Mouse (Mus musculus) MEL-GATA-1-ER (cell line): ENCODE data around the gene Tmem242.
A peak's percentile ranks its signal among the peaks of the same experiment; 100 is the strongest.

Experiments
- DNase-seq: peaks from one replicate; pipeline ENCODE4 v3.0.0-alpha.2; 2012; ENCODE audit warnings: low read depth; ENCODE audit errors: extremely low read depth

Gene Tmem242

DNA sequence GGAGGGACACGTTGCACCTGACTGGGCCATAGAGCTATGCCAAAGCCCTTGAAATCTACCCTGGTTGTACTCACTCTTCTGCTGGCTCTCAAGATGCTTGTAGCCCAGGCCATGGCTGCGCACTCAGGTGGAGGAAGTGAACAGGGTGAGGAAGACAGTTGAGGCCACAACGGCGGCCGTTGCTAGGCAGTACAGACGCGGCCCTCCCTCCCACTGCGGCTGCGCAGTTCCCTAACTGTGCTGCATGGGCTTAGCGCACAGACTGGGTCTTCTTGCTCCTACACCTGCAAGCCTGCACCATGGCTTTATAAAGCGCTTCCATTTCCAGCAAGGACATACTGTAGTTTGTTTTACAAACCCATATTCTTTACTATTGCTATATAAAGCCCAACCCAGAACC, 21.5 kb downstream of the Tmem242 start, which contains the start of gene Ldhal6b:
TSS of gene Ldhal6b (minus strand) at position 223 of the 400 bp plus-strand sequence.
- DNase-seq: no peak

DNA sequence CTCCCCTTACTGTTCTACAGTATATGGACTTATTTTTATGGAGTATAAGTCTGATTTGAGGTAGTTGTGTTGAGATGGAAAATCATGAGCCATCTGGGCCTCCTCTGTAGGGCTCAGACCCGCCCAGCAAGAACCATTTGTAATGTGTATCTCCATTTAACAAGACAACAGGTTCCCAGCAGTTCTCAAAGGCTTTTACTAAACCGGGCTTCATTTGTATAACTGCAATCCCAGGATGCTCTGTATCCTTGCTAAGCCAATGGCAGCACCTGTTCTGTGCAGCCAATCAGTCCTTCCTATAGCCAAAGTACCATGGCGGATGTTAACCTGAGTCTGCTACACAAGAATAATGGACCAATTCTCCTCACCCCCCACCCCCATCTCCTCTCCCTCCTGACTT, 23.5 kb downstream of the Tmem242 start:
- DNase-seq: no peak

DNA sequence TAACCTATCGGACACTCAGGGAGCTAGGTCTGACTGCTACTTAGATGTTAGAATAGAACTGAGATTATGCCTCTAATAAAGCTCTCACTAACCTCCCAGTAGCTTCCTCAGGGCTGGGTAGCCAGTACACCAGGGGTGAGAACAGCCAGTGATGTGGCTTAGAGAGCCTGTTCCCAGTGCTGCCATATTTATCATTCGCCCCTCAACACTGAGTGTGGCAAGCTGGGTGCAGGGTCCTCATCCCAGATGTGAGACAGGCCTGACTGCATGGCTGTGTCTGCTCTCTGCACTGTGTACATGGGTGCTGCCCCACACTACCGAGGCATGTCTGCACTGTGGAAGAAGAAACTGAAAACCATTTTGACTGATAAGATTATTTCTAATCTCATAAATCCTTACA, 26.0 kb downstream of the Tmem242 start:
- DNase-seq: no peak

DNA sequence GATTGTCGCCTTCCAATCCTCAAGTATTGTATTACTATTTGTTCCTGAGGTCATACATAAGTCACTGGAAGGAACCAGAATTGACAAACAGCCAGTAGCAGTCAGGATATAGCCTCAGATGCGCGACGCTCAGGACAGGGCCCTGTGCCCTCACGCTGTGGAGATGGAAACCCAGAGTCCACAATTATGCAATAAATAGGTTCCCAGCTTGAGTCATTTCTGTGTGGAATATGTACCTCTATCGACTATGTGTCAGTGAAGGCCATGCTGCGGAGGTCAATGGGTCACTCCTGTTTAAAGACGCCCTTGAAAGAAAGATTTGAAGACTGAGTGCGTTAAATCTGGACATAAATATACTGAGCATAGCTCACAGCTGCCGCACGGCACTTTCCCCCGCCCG, 26.7 kb downstream of the Tmem242 start:
- no peak for DNase-seq

DNA sequence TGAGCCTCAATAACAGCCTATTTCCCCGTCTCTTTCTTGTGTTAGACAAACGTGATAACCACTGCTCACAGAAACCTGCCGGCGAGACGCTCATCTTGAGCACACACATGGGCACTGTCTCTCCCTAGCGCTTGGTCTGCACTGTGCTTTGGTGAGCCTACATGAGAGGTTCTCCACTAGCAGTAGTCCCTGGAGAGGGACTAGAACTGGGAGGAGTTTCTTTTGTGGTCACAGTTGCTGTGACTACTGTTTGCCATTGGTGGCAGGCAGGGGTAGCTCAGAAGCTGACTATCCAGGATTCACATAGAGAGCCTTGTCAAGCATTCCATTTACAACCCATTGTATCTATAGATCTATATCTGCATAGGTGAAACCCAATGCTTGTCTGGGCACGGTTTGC, 27.3 kb downstream of the Tmem242 start:
- DNase-seq: no peak

DNA sequence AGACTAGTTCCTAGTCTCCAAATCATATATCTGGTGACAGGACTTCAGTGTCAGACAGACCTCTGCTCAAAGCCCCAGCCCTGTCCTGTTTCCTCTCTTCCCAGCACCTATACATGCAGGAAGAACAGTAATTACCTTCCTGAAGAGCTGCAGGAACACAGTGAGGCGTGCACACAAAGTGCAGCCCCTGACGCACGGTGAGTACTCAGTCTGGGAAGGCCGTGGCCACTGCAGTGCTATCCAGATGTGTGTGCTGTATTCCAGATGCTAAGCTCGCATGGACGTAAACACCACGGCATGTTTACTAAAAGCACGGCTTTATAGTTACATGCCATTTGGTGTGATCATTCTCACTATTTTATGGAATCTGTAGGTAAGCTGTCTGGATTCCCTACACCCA, 27.8 kb downstream of the Tmem242 start:
- no peak for DNase-seq

DNA sequence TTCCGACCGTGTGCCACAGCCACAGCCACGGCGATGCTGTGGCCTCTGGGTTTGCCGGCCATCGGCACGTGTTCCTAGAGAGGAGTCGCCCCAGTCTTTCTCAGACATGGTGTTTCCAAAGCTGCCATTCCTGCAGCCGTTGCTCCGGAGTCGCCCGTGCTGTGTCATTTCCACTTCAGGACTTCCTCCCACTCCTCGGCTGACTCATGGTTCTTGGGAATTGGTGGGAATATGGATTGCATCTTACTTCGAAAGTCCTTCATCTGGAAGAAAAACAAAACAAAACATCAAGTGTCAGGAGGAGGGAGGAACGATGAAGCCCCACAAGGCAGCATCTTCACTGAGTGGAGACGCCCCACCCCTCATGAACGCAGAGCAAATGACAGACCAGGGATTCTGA, 28.9 kb downstream of the Tmem242 start:
- no peak for DNase-seq

DNA sequence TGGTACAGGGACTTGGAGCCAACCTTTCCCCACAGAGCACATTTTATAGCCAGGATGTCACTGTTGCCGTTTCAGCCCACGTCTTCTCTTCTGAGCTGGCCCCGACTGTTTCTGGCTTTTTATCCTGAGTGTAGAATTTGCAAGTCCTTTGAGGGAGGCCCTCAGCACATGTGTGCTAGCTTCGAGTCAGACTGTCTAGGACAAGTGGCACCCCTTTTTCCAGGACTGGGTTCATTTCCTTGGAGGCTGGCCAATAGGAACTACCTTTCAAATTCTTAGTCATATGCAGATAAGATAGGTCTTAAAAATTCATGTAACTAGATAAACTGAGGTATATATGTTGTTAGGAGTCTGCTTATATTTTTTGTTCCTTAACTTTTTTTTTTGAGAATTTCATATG, 29.7 kb downstream of the Tmem242 start:
- no peak for DNase-seq

DNA sequence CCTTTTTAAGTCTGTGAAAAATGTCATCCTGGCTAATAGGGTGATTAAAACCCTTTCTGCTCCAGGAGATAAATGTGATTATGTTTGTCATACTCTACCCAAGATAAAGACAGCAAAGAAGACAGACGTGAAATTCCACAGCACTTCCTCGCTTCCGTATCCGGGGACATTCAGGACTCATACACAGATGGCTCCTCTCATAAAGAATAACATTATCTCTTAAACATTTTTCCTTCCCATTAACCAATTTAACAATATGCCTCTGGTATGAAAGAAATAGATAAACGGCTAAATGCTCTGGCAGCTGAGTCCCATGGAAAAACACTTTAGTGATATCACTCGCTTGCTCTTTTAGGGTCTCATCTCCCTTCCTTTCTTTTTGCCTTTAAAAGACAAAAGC, 33.0 kb downstream of the Tmem242 start:
- DNase-seq: peak; percentile 18

DNA sequence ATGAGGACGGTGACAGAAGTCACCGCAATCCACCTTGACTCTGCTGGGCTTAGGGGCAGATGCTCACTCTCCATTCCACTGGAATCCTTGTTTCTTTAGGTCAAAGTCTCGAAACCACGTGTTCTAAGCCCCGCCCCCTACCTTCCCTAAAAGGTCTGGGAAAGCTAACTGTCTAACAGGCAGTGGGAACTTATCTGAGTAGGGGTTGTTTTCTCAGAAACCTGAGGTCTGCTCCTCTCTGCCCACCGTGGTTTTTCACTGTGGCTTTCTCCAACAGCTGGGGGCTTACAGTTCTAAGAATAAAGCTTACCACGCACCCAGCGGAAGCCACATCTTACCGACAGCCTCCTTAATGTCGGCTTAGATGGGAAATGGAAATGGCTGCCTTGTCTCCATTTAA, 33.5 kb downstream of the Tmem242 start:
- peak; percentile 43 for DNase-seq

DNA sequence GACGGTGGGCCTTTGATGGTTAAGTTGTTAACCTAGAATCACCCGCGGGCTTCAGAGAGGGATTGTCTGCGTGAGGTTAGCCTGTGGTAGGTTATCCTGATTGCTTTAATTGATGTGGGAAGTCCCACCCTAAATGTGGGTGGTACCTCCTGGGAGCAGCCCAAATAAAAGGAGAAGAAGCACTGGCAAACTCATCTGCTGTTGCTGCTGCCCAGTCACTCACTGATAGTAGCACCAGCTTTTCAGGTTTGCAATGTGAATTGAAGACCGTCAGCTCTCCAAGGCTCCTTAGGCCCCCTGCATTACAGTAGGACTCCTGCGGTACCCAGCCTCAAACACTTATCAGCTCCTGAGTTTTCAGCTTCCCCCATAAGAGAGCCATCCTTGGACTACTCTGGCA, 36.2 kb downstream of the Tmem242 start:
- peak; percentile 69 for DNase-seq

DNA sequence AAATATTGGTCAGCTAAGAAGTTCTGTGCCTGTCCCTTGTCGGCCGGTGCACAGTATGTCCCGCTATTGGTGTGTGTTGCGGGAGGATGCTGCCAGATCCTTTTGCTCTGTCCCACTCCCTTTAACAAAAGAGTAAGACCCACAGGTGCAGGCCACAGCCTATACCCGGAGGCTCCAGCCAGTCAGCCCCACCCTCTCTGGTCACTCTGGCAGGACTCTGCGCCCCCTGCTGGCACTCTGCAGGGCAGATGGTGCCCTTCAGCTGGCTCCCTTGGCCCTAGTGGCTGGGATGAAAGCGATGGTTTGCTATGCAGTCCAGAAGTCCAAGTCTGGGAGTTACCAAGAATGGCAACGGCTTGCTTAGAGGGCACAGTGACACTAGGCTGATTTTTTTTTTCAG, 37.4 kb downstream of the Tmem242 start:
- DNase-seq: peak; percentile 61

DNA sequence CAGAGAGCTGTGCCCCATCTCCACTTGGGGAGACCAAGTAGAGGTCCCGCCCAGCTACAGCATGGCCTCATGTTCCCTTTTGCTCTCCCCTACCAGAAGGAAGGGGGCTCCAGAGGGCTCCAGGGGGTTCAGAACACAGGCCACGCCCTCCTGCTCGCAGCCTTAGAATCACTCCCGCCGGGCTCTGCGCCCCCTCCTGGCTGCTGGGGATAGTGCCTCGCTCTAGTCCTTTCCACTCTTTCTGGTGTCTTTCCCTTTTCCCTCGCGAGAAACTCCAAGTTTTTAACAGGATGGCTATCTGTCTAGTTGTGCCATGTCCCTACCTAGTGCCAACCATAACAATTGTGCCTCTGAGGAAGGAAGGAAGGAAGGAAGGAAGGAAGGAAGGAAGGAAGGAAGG, 38.0 kb downstream of the Tmem242 start:
- DNase-seq: peak; percentile 60

DNA sequence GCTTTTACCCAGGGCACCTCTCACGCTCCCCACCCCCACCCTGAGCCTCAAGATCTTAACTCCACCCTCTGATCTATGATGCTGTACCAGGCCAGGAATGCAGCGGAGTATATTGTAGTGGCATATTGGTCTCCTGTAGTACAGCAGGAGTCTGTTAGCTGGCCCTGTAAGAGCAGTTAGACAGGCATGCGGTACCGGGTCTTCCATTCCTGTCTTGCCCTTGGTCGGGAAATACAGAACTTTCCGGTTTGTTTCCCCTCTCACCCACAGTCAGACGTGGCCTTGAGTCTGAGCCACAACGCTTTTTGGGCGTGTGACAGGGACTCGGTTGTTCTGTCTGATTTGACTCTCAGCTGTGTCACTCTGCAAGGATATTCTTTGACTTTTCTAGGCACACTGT, 38.8 kb downstream of the Tmem242 start:
- no peak for DNase-seq

DNA sequence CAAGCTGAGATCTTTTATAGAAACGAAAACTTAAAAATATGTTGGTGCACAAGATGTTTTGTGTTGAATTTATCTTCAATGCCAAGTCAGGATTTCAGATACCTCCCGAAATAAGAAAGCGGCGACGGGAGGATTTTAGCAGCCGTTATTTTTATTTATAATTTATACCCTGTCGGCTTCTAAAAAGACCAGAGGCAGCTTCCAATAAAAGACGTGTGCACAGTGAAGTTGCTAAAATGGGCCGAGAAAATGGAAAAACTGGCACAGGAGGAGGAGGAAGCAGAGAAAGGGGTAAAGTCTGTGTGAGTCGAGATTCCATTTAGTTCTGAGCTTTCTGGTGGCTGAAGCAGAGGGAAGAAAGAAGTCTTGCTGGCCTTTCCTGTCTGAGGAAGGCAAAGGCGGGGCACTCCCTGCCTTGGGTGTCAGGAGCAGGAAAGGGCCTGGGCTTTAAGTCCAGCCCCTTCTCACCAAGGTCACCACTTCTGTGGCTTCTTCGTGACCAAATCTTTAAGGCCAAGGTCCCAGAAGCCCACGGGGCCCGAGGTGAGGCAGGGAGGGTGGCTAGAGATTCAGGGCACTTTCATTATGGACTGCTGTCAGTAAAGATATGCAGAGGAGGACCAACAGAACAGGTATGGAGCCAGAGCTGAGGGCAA, 39.5 kb downstream of the Tmem242 start:
- no peak for DNase-seq

DNA sequence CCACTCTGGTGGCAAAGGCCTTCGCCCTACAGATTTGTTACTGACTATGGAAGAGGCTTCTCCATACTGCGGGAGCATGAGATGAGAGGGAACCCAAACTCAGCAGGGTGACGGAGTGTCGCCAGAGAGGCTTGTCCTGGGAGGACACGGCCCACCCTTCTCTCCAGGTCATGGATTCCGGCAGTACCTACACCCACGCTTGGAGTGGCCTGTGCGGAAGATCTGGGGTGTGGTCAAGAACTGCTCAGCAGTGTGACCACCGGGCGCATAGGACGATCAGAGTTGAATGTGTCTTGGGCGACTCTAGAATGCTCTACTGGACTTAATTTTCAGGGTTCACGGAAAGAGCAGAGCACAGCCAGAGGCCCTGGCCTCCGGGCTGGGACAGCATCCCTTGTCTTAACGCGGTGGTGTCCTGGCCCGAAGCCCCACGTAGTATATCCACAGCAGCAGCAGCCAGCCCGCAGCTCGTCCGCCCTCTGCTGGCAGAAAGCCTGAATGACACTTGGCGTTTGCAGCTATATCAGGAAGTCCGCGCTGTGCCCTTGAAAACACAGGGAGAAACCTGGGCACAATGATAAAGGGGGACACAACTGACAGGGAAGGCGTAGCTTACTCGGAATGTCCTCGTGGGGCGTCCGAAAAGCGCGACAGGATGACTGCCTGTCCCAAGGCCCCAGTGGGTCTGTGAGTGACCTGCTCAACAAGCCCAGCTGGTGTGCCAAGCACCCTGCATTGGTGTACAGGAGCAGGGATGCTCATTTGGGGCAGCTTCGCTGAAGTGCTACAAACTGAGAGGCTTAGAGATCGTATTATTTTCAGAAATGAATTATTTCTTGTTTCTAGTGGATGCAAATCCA, 42.7 kb downstream of the Tmem242 start:
- peak; percentile 71 for DNase-seq

DNA sequence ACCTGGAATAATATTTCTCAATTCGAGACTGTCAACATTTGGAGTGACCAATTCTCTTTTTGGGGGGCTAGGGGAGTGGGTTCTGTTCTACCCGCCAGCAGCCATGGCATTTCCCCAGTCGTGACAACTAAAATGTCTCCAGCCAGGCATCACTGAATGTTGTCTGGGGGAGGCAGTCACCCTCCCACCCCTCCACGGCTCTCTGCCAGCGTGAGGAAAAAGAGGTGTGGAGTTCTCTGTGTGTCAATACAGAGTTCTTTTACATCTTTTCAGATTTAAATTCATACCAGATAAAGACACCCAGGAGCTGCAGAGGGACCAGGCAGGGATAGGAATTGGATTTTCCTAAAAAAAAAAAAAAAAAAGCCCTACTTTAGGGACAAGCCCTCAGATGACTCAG, 43.8 kb downstream of the Tmem242 start:
- DNase-seq: no peak

DNA sequence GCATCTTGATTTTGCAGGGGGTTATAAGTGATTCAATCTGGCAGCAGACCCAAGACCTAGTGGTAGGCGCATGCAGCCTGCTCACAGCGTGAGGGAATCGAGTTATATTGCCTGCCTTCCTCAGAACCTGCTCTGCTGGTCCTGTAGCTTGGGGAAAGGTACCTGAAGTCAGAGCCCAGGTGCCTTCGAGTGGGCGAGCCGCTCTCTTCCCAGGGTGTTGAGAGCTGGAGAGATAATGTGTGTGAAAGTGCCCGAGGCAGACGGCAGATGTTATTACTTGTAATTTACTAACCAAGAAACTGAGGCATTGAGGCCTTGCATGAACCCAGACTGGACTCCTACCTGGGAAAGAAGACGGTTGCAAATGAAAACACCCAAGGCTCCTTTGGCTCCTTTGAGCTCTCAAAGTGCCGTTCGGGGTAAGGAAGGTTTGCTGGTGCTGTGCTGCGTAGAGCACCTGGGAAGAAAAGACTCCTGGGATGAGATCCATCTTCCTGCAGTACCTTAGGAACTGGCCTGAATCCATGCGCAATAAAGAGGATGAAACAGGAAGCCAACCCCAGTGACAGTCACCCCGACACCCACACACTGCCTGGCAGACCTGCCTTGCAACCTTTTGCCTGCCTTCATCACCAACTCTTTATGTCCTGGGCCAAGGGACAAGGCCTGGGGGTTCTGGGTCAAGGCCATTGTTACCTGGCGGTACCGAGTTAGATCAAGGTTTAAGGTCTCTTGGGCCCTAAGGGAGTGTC, 44.4 kb downstream of the Tmem242 start:
- no peak for DNase-seq

DNA sequence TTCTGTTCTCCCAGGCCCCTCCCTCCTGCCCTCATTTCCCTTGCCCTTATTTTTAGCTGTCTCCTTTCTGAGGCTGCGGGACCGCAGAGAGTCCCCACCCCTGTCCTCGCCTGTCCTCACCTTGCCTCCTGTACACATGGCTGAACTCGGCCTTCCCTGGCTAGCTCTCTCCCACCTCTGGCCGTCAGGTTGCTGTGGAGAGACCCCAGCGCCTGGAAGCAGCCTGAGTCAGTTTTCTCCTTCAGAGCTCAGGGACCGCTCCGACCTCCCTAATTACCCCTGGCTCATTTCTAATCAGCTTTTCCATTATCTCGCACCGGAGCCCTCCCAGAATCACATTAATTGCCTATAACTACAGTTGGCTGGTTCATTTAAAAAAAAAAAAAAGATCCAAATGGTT, 49.4 kb downstream of the Tmem242 start:
- no peak for DNase-seq

DNA sequence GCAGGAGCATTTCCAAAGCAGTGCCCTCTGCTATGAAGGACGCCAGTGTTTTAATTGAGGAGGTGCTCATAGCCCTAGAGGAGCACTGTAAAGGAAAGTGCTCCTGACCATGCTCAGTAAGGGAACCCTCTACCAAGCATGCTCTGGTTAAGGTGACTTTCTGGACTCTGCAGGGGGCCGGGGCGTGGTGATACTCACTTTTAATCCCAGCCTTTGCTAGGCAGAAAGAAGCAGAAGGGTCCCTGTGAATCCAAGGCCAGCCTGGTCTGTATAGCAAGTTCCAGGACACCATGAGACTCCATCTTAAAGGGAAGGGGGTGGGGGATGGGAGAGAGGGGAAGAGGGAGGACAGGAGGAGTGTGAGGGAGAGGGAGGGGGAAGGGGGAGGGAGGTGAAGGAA, 51.7 kb downstream of the Tmem242 start:
- DNase-seq: no peak

DNA sequence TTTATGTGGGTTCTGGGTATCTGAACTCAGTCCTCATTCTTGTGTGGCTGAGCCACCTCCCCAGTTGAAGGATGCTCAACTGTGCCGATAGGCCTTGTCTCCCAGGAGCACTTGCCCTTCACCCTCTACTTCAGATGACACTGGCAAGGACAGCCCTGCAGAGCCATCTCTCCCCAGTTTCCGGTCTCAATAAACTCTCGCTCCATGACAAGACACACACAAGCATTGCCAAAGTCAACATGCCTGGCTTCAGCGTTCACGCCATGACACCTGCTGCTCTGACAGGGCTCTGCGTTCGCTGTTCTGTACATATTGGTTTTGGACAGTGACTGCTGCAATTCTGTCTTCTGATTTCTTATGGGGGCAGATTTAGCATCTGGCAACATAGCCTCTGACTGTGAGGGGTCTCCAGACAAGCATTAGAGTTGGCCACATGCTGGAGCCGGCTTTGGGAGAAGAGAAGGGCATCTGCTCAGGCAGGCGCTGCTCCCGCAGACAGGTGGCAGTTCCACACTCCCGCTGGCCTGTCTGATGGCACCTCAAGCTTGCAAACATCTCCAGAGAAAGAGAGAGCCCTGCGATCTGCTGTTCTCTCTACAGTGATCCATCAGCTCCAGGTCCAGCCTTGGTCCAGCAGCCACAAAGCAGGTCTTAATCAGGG, 53.0 kb downstream of the Tmem242 start:
- no peak for DNase-seq

DNA sequence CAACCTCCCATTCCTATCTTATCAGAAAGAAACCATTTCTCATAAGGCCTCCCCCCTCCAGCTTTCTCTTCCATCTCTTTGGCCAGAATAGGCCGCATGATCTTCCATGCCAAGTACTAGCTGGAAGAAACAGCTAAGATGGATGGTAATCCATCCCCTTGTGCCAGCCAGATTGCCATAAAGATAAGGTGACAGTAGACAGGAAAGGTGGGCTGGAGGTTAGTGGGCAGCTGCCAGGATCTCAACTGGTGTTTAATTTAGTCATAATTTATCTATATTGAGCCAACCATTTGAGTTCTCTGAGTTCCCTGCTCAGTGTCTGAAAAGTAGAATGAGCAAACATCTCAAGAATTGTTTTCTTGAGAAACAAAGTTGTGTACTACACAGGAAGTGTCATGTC, 54.4 kb downstream of the Tmem242 start:
- no peak for DNase-seq
